Mouse (Mus musculus) layer of hippocampus, adult 2 months (tissue): ENCODE measurements around the gene Ube4b. TPM values are rescaled to one million over a fixed set of nuclear protein-coding genes. Genes with fewer than 3 reads are reported as not detected.

Experiments used
- DNase-seq, 2 experiments: peaks; one replicate each; pipeline ENCODE4 v3.0.0; 2022; ENCODE audit warnings: low spot score in 2 of 2
- H3K27ac ChIP-seq: fragments of 200-600 bp; 2 replicates; pipeline ENCODE4 v1.8.1; 2022
- H3K4me3 ChIP-seq: fragments of 200-600 bp; 2 replicates; pipeline ENCODE4 v1.8.1; 2022; ENCODE audit warnings: mild to moderate bottlenecking
- CTCF ChIP-seq: fragments of 200-600 bp; conservative IDR thresholded peaks from 2 replicates; pipeline ENCODE4 v1.8.1; 2022; ENCODE audit warnings: antibody characterized with exemption, mild to moderate bottlenecking, moderate library complexity
- total RNA-seq, 2 experiments: library from RNA; stranded (reverse); gene quantifications; 2 replicates each; pipeline ENCODE4 v1.2.3; 2021

The Ube4b gene
- total RNA-seq, 2 experiments from 2014 or later = 105 to 107 TPM

- peak; percentile 87 for TF ChIP-seq CTCF
- DNase-seq = peak in 1 of 2 experiments; percentile 67
- H3K27ac ChIP-seq = 0 out of 2 replicates have a peak overlapping the region, but pooled peaks have one; percentile 14
- H3K4me3 ChIP-seq = no peak overlapping the region
These were observed 53.1 kb downstream of the Ube4b start for GRCm38 (mm10) chr4:149373431-149373830.

- Histone ChIP-seq H3K4me3 (no peak overlapping the region), H3K27ac (peak overlapping the region; percentile 78)
- DNase-seq = no peak
- no peak for TF ChIP-seq CTCF
These were observed 60.7 kb downstream of the Ube4b start for GRCm38 (mm10) chr4:149365702-149366370.

GRCm38 (mm10) chr4:149364896-149365295 is 61.7 kb downstream of the Ube4b start:
- Histone ChIP-seq H3K4me3 (no peak overlapping the region), H3K27ac (peak overlapping the region; percentile 78; the same call in 1 of the 2 replicates)
- DNase-seq = peak in 1 of 2 experiments; percentile 49
- TF ChIP-seq CTCF = no peak

- Histone ChIP-seq H3K27ac (no peak overlapping the region), H3K4me3 (no peak overlapping the region)
- no peak for DNase-seq
- TF ChIP-seq CTCF = no peak
These were observed 65.5 kb downstream of the Ube4b start for GRCm38 (mm10) chr4:149361051-149361450.

GRCm38 (mm10) chr4:149360647-149361046 is 65.9 kb downstream of the Ube4b start:
- Histone ChIP-seq H3K27ac (no peak overlapping the region), H3K4me3 (no peak overlapping the region)
- DNase-seq = no peak
- no peak for TF ChIP-seq CTCF

GRCm38 (mm10) chr4:149357982-149358381 is 68.6 kb downstream of the Ube4b start:
- DNase-seq = no peak
- Histone ChIP-seq H3K4me3 (no peak overlapping the region), H3K27ac (no peak overlapping the region)
- TF ChIP-seq CTCF = no peak

GRCm38 (mm10) chr4:149354671-149355070 is 71.9 kb downstream of the Ube4b start:
- Histone ChIP-seq H3K27ac (no peak overlapping the region), H3K4me3 (no peak overlapping the region)
- TF ChIP-seq CTCF = no peak
- no peak for DNase-seq

DNA sequence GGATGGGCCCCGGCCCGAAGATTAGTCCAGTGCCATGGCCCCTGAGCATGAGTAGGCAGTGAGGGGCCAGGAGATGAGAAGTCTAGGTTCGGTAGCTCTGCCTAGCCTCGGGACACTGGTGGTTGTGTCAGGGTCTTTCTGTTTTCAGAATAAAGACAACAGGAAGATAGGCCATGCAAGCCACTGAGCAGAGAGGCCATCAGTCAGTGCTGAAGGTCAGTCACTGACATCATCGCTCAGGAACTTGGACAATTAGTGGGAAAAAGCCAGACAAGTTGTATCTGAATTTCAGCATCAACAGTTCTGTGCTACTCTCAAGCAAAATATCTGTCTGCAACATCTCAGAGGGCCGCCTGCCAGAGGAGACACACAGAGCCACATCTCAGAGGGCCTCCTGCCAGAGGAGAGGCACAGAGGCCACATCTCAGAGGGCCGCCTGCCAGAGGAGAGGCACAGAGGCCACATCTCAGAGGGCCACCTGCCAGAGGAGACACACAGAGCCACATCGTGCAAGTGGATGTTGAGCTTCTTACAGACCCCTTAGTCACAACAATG is 74.9 kb downstream of the Ube4b start:
- DNase-seq = no peak
- Histone ChIP-seq H3K4me3 (no peak overlapping the region), H3K27ac (no peak overlapping the region)
- no peak for TF ChIP-seq CTCF

- Histone ChIP-seq H3K27ac (no peak overlapping the region), H3K4me3 (no peak overlapping the region)
- TF ChIP-seq CTCF = peak; percentile 71
- DNase-seq = no peak
These were observed 77.6 kb downstream of the Ube4b start for GRCm38 (mm10) chr4:149348963-149349362.

- Histone ChIP-seq H3K27ac (no peak overlapping the region), H3K4me3 (no peak overlapping the region)
- no peak for DNase-seq
- no peak for TF ChIP-seq CTCF
These were observed 80.7 kb downstream of the Ube4b start for GRCm38 (mm10) chr4:149345873-149346272.

- peak overlapping the region; percentile 62; the same call in 1 of the 2 replicates for H3K27ac ChIP-seq
- no peak for DNase-seq
- peak; percentile 20; the same call in 1 of the 2 replicates for TF ChIP-seq CTCF
- H3K4me3 ChIP-seq = no peak overlapping the region
These were observed 82.2 kb downstream of the Ube4b start for GRCm38 (mm10) chr4:149344311-149344710.

- TF ChIP-seq CTCF = no peak
- Histone ChIP-seq H3K27ac (peak overlapping the region; percentile 55), H3K4me3 (no peak overlapping the region)
- no peak for DNase-seq
These were observed 85.9 kb downstream of the Ube4b start for GRCm38 (mm10) chr4:149340680-149341079.

DNA sequence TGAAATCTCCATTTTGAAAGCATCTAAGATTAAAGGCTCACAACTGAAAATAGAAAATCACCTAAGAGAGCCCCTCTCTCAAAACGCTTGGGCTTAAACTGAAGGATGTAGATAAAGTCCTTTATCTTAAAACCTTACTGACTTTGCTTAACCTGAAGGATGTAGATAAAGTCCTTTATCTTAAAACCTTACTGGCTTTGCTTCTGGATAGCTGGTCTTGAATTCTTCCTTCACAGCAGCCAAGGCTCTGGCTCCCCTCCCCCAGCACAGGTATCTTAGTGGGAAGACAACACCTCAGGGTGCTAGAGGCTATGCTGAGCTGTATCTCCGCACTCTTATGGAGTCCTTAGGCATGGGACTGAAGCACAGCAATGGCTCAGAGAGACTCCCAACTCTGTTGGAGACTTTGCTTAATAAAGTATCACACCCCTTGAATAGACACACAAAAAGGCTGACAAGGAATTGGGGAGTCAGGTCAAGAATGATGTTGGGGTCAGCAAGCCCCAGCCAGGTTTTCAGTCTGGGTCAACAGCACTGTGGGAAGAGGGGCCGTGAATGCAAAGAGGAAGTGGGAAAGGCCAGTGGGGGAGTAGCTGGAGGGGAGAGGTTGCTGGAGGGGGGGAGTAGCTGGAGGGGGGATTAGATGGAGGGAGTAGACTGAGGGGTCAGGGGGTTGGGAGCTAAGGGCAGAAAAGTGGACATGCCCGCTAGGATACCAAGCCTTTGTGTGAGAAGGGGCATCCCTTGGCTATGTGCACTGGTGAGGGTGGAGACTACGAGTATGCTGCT is 86.9 kb downstream of the Ube4b start:
- DNase-seq = no peak
- H3K4me3 ChIP-seq = no peak overlapping the region
- TF ChIP-seq CTCF = no peak
- H3K27ac ChIP-seq = peak overlapping the region; percentile 73

DNA sequence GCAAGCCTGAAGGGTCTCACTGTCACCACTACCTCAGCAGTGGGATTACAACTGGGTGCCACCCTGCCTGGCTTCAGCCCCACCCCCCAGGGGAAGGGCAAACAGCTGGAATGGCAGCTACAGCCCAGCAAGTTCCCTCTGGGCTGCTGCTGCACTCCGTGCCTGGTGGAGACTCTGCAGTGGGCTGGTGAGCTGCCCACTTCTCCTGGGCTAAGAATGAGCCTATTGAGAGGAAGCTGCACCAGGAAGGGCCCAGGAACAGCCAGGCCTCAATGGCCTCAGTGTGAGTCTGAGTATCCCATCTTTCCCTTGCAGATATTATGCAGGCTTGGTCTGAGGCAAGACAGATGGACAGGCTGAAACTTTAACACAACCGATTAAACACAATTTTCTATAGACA is 88.4 kb downstream of the Ube4b start:
- TF ChIP-seq CTCF = no peak
- Histone ChIP-seq H3K27ac (peak overlapping the region; percentile 73), H3K4me3 (no peak overlapping the region)
- peak in 1 of 2 experiments; percentile 63 for DNase-seq
